Mouse (Mus musculus) midbrain, embryonic 13.5 days (tissue): ENCODE results near the gene Slc2a5. TPM values are rescaled to one million over a fixed set of nuclear protein-coding genes. Genes with fewer than 3 reads are reported as not detected.

Experiments
- ATAC-seq: fragments of 200-750 bp; cut with Nextera tagmentation; 2 replicates; pipeline ENCODE4 v1.8.0; 2017; ENCODE audit warnings: mild to moderate bottlenecking, moderate TSS enrichment, moderate library complexity
- H3K27ac ChIP-seq: fragments of 300-500 bp; sonication (generic); 2 replicates; pipeline ENCODE4 v1.5.1; 2015; ENCODE audit warnings: inconsistent platforms, mild to moderate bottlenecking, moderate library complexity
- H3K27me3 ChIP-seq: fragments of 300-500 bp; sonication (generic); 2 replicates; pipeline ENCODE4 v1.6.1; 2015; ENCODE audit warnings: mild to moderate bottlenecking, inconsistent platforms
- H3K36me3 ChIP-seq: fragments of 300-500 bp; sonication (generic); 2 replicates; pipeline ENCODE4 v1.6.1; 2015; ENCODE audit warnings: mild to moderate bottlenecking, inconsistent platforms
- H3K4me1 ChIP-seq: fragments of 300-500 bp; sonication (generic); replicated peaks from 2 replicates; pipeline ENCODE4 v1.6.1; 2015; ENCODE audit warnings: inconsistent platforms
- H3K4me2 ChIP-seq: fragments of 300-500 bp; sonication (generic); replicated peaks from 2 replicates; pipeline ENCODE4 v1.6.1; 2015; ENCODE audit warnings: moderate library complexity, mild to moderate bottlenecking, inconsistent platforms
- H3K4me3 ChIP-seq: fragments of 300-500 bp; sonication (generic); replicated peaks from 2 replicates; pipeline ENCODE4 v1.5.1; 2015; ENCODE audit warnings: mild to moderate bottlenecking, inconsistent platforms
- H3K9ac ChIP-seq: fragments of 300-500 bp; sonication (generic); replicated peaks from 2 replicates; pipeline ENCODE4 v1.6.1; 2015; ENCODE audit warnings: mild to moderate bottlenecking, inconsistent platforms
- H3K9me3 ChIP-seq: fragments of 300-500 bp; sonication (generic); 2 replicates; pipeline ENCODE4 v1.6.1; 2016; ENCODE audit warnings: mild to moderate bottlenecking, inconsistent platforms
- WGBS: fragments of 180-500 bp; shearing (Covaris S2); methylation state at CpG from one replicate; pipeline ENCODE4 v1.1.7; 2015; 5-methylcytosine and 5-hydroxymethylcytosine counted together
- polyA plus RNA-seq: library from polyadenylated mRNA; unstranded; fragments of >200 nt; fragmentation: Nextera tagmentation; extraction: Ambion mirVana; gene quantifications from 2 replicates; pipeline ENCODE4 v1.2.1, GENCODE M21; 2015

Gene Slc2a5
- polyA plus RNA-seq, 1 experiment from 2014 or later: 1.7 TPM

DNA sequence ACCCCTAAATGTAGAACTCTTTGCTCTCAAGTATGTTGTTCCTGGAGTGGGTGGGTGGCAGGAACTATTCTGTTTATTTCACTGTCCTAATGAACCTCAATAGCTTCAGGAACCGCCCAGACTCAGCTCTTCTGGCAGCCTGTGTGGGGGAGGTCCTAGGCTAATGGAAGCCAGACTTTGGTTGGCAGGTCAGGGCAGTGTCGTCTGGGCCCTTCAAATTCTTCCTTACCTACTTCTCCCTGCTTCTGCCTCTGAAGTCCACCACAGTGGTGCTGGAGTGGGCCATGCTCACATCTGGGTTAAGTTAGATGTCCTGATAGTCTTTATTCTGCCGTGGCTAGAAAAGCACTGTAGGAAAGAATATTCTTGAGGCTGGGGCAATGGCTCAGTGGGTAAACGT is 59.0 kb downstream of the Slc2a5 start:
- WGBS: 70% methylated on average over 4 of the region's 4 CpGs
- no peaks in the 10 kb centered on the region for H3K4me1 ChIP-seq

DNA sequence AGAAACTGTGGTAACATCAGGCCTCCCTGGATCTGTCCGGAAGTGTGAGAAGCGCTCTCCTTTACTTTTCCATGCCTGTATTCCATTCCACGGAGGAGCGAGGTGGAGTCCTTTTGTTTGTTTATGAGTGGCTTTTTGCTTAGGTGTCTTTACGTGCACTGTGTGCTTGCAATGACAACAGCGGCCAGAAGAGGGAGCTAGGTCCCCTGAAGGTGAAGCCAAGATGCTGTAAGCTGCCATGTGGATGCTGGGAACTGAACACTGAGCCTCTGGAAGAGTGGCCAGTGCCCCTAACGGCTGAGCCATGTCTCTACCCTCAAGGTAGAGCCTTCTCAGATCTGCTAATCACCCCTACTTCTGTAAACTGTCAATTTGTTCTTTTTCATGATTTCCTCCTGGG is 62.2 kb downstream of the Slc2a5 start:
- Histone ChIP-seq H3K9me3 (no peaks in the 10 kb centered on the region), H3K27ac (no peak overlapping the region), H3K4me1 (no peaks in the 10 kb centered on the region), H3K36me3 (no peaks in the 10 kb centered on the region), H3K27me3 (no peaks in the 10 kb centered on the region), H3K4me3 (no peak overlapping the region), H3K9ac (no peak overlapping the region), H3K4me2 (no peak overlapping the region)
- WGBS: 86% methylated on average over 7 of the region's 7 CpGs
- no peak for ATAC-seq

More for the DNA sequence above, 59.0 kb downstream of the Slc2a5 start:
- no peaks in the 10 kb centered on the region for H3K27me3 ChIP-seq
- H3K9me3 ChIP-seq: no peaks in the 10 kb centered on the region
- no peak overlapping the region for H3K9ac ChIP-seq
- no peaks in the 10 kb centered on the region for H3K36me3 ChIP-seq
- H3K27ac ChIP-seq: no peak overlapping the region
- no peak for ATAC-seq
- no peak overlapping the region for H3K4me3 ChIP-seq
- no peak overlapping the region for H3K4me2 ChIP-seq

DNA sequence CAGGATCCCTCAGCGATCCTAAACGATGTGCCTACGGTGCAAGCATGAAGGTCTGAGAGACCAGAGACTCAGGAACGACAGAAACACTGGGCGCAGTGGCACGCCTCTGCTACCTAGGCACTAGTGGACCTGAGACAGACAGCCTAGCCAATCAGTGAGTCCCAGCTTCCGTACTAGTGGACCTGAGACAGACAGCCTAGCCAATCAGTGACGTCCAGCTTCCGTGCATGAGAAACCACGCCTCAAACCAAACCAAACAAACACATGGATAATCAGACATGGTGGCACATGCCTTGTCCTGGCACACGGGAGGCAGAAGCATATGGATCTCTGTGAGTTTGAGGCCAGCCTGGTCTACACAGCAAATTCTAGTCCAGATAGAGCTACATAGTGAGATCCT is 69.2 kb downstream of the Slc2a5 start:
- H3K4me3 ChIP-seq: no peak overlapping the region
- no peaks in the 10 kb centered on the region for H3K4me1 ChIP-seq
- no peaks in the 10 kb centered on the region for H3K9me3 ChIP-seq
- 0 out of 2 replicates have a peak, but pooled peaks cover 2% of the 10 kb centered on the region for H3K27me3 ChIP-seq
- no peak overlapping the region for H3K27ac ChIP-seq
- H3K9ac ChIP-seq: no peak overlapping the region
- H3K4me2 ChIP-seq: no peak overlapping the region
- ATAC-seq: no peak
- H3K36me3 ChIP-seq: no peaks in the 10 kb centered on the region
- WGBS: 49% methylated on average over 11 of the region's 11 CpGs

DNA sequence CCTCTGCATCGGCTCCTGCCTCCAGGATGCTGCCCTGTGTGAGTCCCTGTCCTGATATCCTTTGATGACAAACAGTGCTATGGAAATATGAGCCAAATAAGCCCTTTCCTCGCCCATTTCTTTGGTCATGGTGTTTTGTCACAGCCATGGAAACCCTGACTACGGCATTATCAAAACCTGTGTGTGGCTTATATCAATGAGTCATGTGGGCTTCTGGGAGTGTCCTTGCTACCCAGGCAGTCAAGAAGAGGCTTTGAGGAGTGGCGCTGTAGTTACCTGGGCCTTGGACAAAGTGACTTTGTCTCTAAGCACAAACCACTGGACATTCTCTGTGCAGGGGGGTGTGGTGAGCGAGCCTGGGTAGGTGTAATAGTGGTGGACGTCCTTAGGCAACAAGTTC is 73.1 kb downstream of the Slc2a5 start:
- H3K27ac ChIP-seq: no peak overlapping the region
- no peaks in the 10 kb centered on the region for H3K9me3 ChIP-seq
- 83% methylated on average over 6 of the region's 6 CpGs for WGBS

More for the DNA sequence above, 73.1 kb downstream of the Slc2a5 start:
- Histone ChIP-seq H3K27me3 (0 out of 2 replicates have a peak, but pooled peaks cover 2% of the 10 kb centered on the region), H3K9ac (no peak overlapping the region), H3K4me3 (no peak overlapping the region), H3K36me3 (no peaks in the 10 kb centered on the region), H3K4me2 (no peak overlapping the region), H3K4me1 (no peaks in the 10 kb centered on the region)
- no peak for ATAC-seq

Other genes with a start within 250 kb of the Slc2a5 start
- 4.0 and 4.8 TPM in 2 replicates for gene Spsb1, start 164.2 kb upstream of the Slc2a5 start, polyA plus RNA-seq
- 1.7 and 1.9 TPM in 2 replicates for gene H6pd, start 110.3 kb upstream of the Slc2a5 start, polyA plus RNA-seq
- 0.15 and 0.26 TPM in 2 replicates for gene Gpr157, start 31.9 kb upstream of the Slc2a5 start, polyA plus RNA-seq
- not detected in 2 replicates for gene Slc2a7, start 29.7 kb downstream of the Slc2a5 start, polyA plus RNA-seq
- gene Car6, start 82.0 kb downstream of the Slc2a5 start, polyA plus RNA-seq: not detected in 2 replicates
- gene Eno1, start 117.4 kb downstream of the Slc2a5 start, polyA plus RNA-seq: 945 and 955 TPM in 2 replicates
- gene Rere, start 162.4 kb downstream of the Slc2a5 start, polyA plus RNA-seq: 42.4 and 43.6 TPM in 2 replicates